Mouse (Mus musculus) CH12.LX (cell line): ENCODE data around the gene Pde4d.

Source experiments
- CHD1 ChIP-seq: IDR thresholded peaks from 2 replicates; pipeline ENCODE4 v1.6.1; 2012; ENCODE audit warnings: low read depth, low read length, improper control_type of control experiment, inconsistent platforms
- CTCF ChIP-seq, 2 experiments: IDR thresholded peaks in 1 of 2; conservative IDR thresholded peaks in 1 of 2; 2 replicates each; pipeline ENCODE4 v1.5.1; 2011 to 2012; ENCODE audit warnings: low read depth in 2 of 2, low read length in 2 of 2, improper control_type of control experiment in 1 of 2, inconsistent platforms in 1 of 2, mild to moderate bottlenecking in 1 of 2, moderate library complexity in 1 of 2
- ELF1 ChIP-seq: IDR thresholded peaks from 2 replicates; pipeline ENCODE4 v1.6.1; 2014; ENCODE audit warnings: low read depth, mild to moderate bottlenecking, inconsistent platforms, low read length, improper control_type of control experiment
- EP300 ChIP-seq: IDR thresholded peaks from 2 replicates; pipeline ENCODE4 v1.6.1; 2011; ENCODE audit warnings: low read length, improper control_type of control experiment
- GABPA ChIP-seq: IDR thresholded peaks from 2 replicates; pipeline ENCODE4 v1.6.1; 2012; ENCODE audit warnings: low read depth, low read length, improper control_type of control experiment, inconsistent platforms; ENCODE audit not compliant: insufficient replicate concordance
- MAFK ChIP-seq: IDR thresholded peaks from 2 replicates; pipeline ENCODE4 v1.6.1; 2011; ENCODE audit warnings: low read length, improper control_type of control experiment; ENCODE audit not compliant: insufficient replicate concordance
- MXI1 ChIP-seq: IDR thresholded peaks from 2 replicates; pipeline ENCODE4 v1.6.1; 2011; ENCODE audit warnings: mild to moderate bottlenecking, low read depth, low read length, improper control_type of control experiment
- NRF1 ChIP-seq: IDR thresholded peaks from 2 replicates; pipeline ENCODE4 v1.6.1; 2014; ENCODE audit warnings: low read depth, mild to moderate bottlenecking, inconsistent platforms, low read length, improper control_type of control experiment, moderate library complexity
- POLR2A ChIP-seq: IDR thresholded peaks from 2 replicates; pipeline ENCODE4 v1.6.1; 2011; ENCODE audit warnings: low read depth, mild to moderate bottlenecking, improper control_type of control experiment, low read length
- RAD21 ChIP-seq: IDR thresholded peaks from 2 replicates; pipeline ENCODE4 v1.6.1; 2011; ENCODE audit warnings: low read depth, mild to moderate bottlenecking, low read length, improper control_type of control experiment, moderate library complexity
- TBP ChIP-seq: conservative IDR thresholded peaks from 2 replicates; pipeline ENCODE4 v1.6.1; 2011; ENCODE audit warnings: low read depth, low read length, improper control_type of control experiment
- USF2 ChIP-seq: conservative IDR thresholded peaks from 2 replicates; pipeline ENCODE4 v1.6.1; 2011; ENCODE audit warnings: low read depth, low read length, improper control_type of control experiment
- ZC3H11A ChIP-seq: IDR thresholded peaks from 2 replicates; pipeline ENCODE4 v1.6.1; 2012; ENCODE audit warnings: low read depth, mild to moderate bottlenecking, inconsistent platforms, low read length, improper control_type of control experiment

GRCm38 (mm10) chr13:109605140-109605539 lies 1155.4 kb downstream of the Pde4d start:
- TF ChIP-seq CTCF (conservative IDR thresholded peaks at IDR 0.05 in 1 of 2, IDR thresholded peaks at IDR 0.05 in 1 of 2; ENCODE audit: low read depth in 2 of 2, low read length in 2 of 2) (no peak), ELF1 (no peak), USF2 (no peak), RAD21 (no peak), NRF1 (no peak), POLR2A (no peak), GABPA (no peak), CHD1 (no peak), TBP (no peak), MXI1 (no peak), ZC3H11A (no peak), MAFK (no peak), EP300 (no peak)
